Mouse (Mus musculus) cerebellum, postnatal 4 days (tissue): Measurements from ENCODE around the gene Lrig2.

Experiments
- DNase-seq, 2 experiments: peaks; one replicate each; pipeline ENCODE4 v3.0.0; 2022; ENCODE audit warnings: low spot score in 2 of 2, mixed read lengths in 1 of 2

Lrig2 gene

DNA sequence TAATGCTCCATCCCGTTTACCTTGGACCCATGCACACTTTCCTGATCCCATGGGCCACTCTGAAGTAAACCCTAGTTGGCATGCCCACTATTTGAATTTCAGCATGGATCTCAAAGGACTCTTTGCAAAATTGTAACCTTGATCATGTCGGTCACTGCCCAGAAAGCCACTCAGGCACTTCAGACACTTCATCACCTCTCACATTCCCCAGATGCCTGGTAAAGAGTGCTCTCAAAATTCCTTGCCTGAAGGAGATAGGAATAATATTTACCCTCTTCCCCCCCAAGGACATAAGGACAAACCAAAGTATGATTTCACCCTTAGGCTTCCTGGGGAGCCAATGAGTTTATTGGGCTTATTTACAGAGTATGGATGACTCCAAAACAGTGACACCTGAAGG, 139.3 kb downstream of the Lrig2 start:
- DNase-seq = no peak

GRCm38 (mm10) chr3:104367912-104368311, 143.8 kb downstream of the Lrig2 start:
- no peak for DNase-seq

- DNase-seq = no peak
These were observed 149.9 kb downstream of the Lrig2 start for GRCm38 (mm10) chr3:104361814-104362213.

- DNase-seq = no peak
These were observed 151.4 kb downstream of the Lrig2 start for GRCm38 (mm10) chr3:104360325-104360724.

- DNase-seq = no peak
These were observed 152.2 kb downstream of the Lrig2 start for GRCm38 (mm10) chr3:104359225-104360135.

DNA sequence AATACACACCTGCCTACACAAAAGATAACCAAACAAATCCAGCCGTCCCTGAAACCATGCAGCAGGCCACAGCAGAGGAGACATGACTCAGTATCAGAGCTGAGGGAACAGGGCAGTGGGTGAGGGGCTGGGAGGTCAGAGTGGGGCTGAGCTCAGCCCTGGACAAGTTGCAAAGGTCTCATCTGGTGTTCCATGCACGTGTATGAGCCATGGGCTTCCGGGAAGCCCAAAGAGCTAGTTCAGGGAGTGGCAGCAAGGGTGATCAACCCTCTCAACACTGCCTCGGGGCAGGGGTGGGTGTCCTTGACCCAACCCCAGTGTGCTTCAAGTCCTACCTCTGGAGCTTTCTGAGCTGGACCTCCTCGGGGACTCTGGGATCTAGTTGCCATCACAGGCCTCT, 153.0 kb downstream of the Lrig2 start:
- no peak for DNase-seq

DNA sequence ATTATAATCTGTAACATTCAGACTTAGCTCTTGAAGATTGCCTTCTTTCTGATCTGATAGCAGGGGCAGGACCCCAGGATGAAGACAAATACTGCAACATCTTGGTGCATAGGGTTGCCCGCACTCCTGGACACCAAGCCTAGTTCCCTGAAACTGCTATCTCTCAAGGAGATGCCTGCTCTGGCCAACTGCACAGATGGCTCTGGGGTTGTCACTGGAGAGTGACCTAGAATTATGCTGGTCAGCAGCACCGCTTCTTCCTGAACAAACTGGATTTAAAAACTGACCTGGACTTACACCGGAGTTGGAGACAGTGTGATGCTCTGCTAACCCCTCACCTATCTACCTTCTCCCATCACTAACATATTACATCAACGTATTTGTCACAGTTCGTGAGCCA, 155.6 kb downstream of the Lrig2 start:
- no peak for DNase-seq

DNA sequence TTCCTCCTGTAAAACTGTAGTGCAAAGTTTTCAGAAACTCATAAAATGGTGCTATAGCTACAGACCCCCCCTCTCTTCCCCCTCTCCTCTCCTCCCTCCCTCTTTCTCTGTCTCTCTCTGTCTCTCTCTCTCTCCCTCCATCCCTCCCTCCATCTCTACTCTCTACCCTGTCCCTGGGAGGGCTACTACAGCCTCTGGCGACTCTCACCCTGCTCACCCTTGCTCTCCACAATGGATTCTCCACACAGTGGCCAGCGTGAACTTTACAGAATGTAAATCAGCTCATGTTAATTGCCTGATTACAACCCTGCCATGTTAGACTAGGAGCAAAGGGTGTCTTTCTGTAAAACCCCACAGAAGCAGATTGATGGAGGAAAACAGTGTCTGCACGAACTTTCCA, 157.8 kb downstream of the Lrig2 start:
- DNase-seq = no peak

DNA sequence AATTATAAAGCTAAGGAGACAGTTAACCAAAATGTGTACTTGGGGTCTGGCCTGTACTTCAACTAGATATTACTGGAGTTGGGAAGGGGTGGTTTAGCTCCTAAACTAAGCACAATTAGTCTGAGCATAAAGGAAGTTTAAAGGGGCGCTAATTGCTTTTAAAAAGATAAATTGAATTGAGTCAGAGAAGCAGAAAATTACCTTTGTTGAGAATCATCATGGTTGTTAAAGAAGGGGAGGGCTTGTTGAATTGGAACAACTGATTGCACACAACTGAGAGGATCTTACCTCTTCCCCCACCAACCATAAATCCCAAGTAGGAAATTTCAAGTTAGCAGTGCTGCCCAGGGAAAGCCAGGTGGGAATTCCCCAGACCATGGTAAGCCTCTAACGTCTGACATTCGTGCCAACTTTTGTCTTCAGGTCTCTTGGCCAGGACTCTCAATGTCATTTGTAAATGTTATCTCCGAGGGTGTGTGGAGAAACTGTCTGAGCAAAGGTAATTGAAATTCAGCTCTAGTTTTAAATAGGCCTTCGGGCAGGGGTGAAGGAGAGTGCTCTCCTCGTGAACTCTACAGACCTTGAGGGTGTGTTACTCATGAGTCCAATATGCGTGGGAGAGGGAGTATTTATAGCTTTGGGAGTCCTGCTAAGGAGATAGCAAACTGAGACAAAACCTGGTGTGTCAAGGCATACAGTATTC, 159.2 kb downstream of the Lrig2 start:
- DNase-seq = no peak

DNA sequence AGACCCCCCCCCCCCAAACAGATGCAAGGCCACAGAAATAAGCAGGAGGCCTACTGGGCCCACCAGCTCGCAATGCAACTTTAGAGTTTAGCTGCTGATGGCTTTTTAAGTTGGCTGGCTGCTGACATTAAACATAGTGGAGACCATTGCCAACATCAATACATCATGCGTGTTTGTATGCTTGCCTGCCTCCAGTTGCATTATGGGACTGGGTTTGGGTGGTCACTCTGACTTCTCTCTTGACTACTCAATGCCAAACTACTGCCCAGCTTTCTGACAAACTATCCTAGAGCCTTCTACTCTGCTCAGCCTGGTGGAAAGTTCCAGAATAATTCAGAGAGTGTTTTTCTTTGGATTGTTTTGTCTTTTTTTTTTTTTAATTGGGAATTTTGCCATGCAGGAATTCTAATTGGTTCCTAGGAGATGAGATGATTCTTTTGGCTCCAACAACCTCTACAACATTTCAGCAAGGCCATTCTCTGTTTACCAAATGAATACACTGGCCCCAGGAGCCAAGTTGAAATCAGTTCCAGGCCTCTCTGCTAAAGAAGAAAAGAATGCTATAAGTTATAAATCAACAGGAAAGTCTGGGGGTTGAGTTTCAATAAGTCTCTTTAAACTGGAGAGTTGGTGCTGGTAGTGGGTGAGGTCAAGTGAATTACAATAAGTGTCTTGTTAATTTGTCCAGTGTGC, 161.3 kb downstream of the Lrig2 start:
- no peak for DNase-seq

- DNase-seq = no peak
These were observed 161.9 kb downstream of the Lrig2 start for GRCm38 (mm10) chr3:104349847-104350228.

DNA sequence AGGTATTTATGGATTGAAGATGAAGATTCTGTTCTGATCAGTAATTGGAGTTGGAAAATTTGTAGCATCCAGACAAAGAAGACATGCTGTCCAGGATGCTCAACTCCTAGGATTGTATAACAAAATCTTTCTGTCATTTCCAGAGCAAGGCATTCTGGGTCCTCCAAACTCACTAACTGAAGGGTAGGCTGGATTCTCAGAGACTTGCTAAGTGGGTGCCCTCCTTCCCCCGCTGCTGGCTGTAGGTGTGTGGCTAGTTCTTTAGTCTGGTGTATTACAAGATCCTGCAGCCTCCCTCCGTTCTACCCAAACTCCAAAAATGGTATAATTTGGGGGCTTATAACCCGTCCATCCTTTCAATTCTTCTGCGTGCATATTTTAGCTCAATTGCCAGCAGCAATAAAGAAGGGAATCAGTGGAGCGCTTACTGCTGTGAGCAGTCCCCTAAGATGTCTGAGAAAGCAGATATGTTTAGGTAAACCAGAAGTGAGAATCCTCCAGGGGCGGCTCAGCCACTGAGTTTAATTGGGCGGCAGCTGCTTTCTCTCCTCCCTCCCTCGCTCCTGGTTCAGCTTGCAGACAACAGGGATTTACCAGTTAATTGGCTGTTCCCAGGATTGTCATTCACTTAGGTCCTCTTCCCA, 162.4 kb downstream of the Lrig2 start:
- DNase-seq = no peak
